Mouse (Mus musculus) heart, adult 8-10 months (tissue): ENCODE data around the gene Ugt1a7c. TPM values are rescaled to one million over a fixed set of nuclear protein-coding genes. Genes with fewer than 3 reads are reported as not detected.

ENCODE experiments used
- DNase-seq: peaks from one replicate; pipeline ENCODE4 v3.0.0; 2022; ENCODE audit warnings: low spot score
- total RNA-seq, 4 experiments: library from RNA; stranded (reverse); gene quantifications; 2 replicates each; pipeline ENCODE4 v1.2.4; 2022

Gene Ugt1a7c
- total RNA-seq, 4 experiments from 2014 or later: 0.68 to 1.4 (median 0.95) TPM

- DNase-seq: no peak
Observed at GRCm38 (mm10) chr1:88195687-88196086, 100.8 kb downstream of the Ugt1a7c start.

- DNase-seq: no peak
Observed at GRCm38 (mm10) chr1:88197443-88197842, 102.6 kb downstream of the Ugt1a7c start.

GRCm38 (mm10) chr1:88199996-88200395, 105.1 kb downstream of the Ugt1a7c start:
- no peak for DNase-seq

DNA sequence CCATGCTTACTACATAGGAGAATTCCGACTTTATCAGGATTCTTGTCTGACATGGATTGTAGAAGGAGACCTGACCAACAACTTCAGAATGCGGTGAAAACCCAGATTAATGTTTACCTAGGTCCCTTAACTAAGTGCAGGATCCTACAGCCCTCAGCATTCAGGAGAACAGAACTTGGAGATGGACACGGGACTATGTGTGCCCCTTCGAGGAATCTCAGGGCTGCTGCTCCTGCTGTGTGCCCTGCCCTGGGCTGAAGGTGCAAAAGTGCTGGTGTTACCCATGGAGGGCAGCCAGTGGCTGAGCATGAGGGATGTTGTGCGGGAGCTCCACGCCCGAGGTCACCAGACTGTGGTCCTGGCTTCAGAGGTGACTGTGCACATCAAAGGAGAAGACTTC, 105.6 kb downstream of the Ugt1a7c start, which contains the start of gene Ugt1a2:
TSS of gene Ugt1a2 (plus strand) at position 146 of the 400 bp plus-strand sequence.
- no peak for DNase-seq

GRCm38 (mm10) chr1:88205294-88205922, 110.5 kb downstream of the Ugt1a7c start, which contains the start of gene Dnajb3:
Gene Dnajb3, minus strand, starts transcription at chr1:88205782.
- DNase-seq: no peak

DNA sequence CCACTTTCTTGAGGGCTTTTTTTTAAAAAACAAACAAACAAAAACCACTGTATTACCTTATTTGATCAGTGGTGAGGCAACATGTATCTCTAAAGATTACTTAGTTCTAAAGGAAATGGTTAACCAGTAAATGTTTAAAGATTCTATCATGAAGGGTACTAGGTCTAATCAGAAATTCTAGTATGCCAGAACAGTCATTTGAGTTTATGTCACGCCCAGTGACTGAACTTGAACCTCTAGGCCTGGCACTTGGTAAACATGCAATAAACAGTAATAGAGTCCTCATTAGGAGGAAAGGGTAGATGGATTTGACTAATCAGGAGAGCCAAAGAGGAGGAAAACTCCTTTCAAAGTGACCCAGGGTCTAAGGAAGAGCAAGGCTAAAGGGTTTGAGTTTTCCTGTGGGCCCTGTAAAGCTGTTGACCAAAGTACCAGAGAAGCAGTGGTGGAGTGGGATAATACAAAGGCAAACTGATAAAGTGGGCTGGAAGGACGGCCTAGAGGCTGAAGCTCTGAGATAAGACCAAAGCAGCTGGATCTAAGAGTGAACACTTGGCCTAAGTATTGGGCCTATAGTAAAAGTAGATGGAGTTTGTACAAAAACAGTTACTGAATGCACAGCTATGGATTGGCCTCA, 112.1 kb downstream of the Ugt1a7c start:
- DNase-seq: no peak

GRCm38 (mm10) chr1:88211812-88212211, 117.0 kb downstream of the Ugt1a7c start, which contains the start of gene Ugt1a1:
Gene Ugt1a1, plus strand, starts transcription at chr1:88211959.
- DNase-seq: no peak

GRCm38 (mm10) chr1:88212341-88213045, 117.6 kb downstream of the Ugt1a7c start:
- DNase-seq: peak; percentile 5

- no peak for DNase-seq
Observed at GRCm38 (mm10) chr1:88213061-88213460, 118.2 kb downstream of the Ugt1a7c start.

DNA sequence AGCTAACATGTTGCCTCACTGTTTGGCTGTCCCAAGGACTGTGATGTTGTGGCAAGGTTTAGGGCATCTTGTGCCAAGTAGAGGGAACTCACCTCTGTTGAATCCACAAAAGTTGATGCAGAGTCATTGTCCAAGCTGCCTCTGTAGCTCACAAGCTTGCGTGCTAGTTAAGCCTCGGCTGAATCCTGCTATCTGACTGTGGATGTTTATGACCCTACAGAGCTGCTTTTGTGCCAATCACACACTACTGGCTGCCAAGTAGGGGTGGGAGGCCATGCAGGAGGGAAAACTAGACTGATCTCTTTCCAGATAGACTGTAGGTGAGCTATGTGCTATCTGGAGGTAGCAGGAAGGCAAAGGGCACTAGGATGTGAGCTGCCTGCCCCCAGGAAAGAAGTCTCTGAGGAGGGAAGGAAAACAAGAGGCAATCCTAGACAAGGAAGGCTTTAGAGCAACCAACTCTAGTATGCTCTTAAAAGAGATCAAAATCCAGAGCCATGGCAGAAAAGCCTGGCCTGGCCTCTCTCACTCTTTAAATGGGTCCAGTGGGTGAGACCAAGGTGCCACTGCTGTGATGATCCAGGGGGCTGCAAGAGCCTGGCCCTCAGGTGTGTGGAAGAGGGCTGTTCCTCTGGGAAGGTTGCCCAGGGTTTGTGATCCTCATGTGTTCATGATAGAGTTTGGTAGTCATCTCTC, 119.1 kb downstream of the Ugt1a7c start:
- DNase-seq: peak; percentile 9

DNA sequence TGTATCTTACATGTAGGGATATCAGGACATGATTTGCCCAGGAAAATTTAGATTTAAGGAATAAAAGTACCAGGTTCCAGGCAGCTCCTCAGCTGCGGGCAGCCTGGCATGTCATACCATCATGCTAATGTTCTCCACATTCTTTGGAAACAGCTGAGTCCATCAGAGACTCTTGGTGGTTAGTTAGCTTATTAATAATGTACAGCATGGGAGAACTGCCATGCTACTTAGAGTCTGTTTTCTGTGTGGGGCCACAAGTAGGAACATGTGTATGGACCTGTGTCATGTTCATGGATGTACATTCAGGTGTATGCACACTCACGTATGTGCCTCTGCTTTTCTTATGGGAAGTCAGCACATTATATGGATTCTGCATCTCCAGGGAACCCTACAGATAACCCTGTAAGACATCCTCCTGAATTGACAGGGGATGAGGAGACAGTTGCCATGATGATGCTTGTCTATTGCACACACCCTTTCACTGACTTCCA, 119.6 kb downstream of the Ugt1a7c start:
- DNase-seq: peak; percentile 9

GRCm38 (mm10) chr1:88215466-88216380, 120.9 kb downstream of the Ugt1a7c start:
- DNase-seq: peak; percentile 5

DNA sequence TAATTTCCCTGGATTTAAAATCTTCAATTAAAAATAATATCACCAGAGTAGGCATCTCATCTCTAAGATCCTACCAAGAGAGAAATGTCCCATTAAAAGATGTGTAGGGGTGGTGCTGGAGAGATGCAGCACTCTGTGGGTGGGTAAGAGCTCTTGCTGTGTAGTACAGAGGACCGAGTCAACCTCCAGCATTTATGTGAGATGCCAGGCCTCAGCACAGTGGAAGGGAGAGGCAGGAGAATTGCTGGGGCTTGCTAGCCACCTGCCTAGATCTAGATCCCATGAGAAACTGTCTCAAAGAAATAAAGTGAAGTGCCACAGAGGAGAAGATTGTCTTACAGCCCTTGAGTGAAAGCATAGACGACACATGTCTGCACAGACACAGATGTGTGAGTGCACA, 121.7 kb downstream of the Ugt1a7c start:
- no peak for DNase-seq

GRCm38 (mm10) chr1:88217144-88217543, 122.3 kb downstream of the Ugt1a7c start:
- peak; percentile 4 for DNase-seq

DNA sequence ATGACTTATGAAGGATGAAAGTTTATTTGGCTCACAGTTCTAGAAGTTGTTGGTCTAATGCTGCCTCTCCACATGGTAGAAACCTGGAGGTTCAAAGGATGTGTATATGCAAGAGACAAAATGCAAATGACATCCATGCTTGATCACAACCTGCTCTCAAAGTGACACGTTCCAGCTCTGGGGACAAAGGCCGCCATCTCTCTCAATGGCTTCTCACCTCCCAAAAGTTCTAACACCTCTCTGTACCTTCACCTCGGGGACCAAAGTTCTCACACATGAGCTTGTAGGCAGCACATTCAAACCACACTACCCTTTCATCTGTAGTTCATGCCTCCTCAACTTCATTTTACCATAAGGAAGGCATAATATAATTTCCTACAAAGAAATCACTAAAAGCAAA, 122.7 kb downstream of the Ugt1a7c start:
- DNase-seq: peak; percentile 5

DNA sequence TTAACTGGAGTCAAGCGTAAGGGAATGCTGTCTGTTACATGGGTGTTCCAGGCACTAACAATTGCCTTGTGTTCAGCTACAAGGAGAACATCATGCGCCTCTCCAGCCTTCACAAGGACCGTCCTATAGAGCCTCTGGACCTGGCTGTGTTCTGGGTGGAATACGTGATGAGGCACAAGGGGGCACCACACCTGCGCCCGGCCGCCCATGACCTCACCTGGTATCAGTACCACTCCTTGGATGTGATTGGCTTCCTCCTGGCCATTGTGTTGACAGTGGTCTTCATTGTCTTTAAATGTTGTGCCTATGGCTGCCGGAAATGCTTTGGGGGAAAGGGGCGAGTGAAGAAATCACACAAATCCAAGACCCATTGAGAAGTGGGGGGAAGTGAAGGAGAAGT, 123.2 kb downstream of the Ugt1a7c start:
- DNase-seq: peak; percentile 1

GRCm38 (mm10) chr1:88218591-88218990, 123.7 kb downstream of the Ugt1a7c start:
- no peak for DNase-seq

DNA sequence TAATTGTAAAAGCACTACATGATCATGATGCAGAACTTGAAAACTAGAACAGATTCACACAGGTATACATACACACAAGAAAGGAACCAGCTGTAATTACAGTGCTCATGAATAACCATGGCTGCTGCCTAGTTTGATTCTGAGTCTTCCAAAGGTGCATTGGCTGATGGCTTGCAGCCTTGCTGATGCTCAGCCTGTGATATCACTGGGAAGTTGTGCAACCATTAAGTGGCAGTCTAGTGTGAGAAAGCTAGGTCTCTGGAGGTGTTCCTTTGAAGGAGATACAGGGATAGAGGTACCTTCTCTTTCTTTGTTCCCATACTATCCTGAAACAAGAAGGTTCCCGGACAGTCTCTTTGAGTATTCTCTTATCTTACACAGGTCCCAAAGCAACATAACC, 124.2 kb downstream of the Ugt1a7c start:
- peak; percentile 11 for DNase-seq

GRCm38 (mm10) chr1:88220336-88220735, 125.5 kb downstream of the Ugt1a7c start:
- DNase-seq: peak; percentile 11

DNA sequence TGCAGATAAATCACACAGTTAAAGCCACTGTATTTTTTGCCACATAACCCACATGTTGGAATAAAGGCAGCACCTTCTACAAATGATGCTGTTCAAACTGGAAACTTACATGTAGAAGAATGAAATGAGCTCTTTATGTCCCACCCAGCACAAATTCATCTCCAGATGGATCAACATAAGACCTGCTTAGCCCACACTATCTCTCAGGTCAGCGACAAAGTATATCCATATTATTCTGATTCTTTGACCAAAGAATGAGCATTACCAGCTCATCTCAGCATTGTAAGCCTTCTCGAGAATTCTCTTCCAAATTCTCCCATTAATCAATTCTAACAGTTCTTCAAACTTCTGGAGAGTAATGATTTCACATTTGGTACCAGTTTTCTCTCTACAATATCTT, 127.4 kb downstream of the Ugt1a7c start:
- DNase-seq: no peak
